Mouse (Mus musculus) heart, adult 2 months (tissue): ENCODE data around the gene Macrod1.

ENCODE experiments used
- CTCF ChIP-seq: fragments of 200-600 bp; IDR thresholded peaks from 2 replicates; pipeline ENCODE4 v1.8.1; 2022; ENCODE audit warnings: antibody characterized with exemption, mild to moderate bottlenecking, moderate library complexity
- POLR2A ChIP-seq: fragments of 200-500 bp; IDR thresholded peaks from 2 replicates; pipeline ENCODE4 v1.6.1; 2011; ENCODE audit warnings: mild to moderate bottlenecking, low read depth, low read length, control low read depth; ENCODE audit not compliant: insufficient read depth

GRCm38 (mm10) chr19:7121252-7121651, 64.6 kb downstream of the Macrod1 start:
- TF ChIP-seq CTCF, result no peak
- no peak for TF ChIP-seq POLR2A
